Mouse (Mus musculus) regulatory T cell (primary cell): ENCODE data around the gene Wfdc2.

ENCODE experiments used
- in situ Hi-C: fragments of 300-600 bp; cut with MboI, MseI; formaldehyde crosslinking; loops from one replicate; pipeline ENCODE4 v1.15.1; 2025; ENCODE audit warnings: high pct_unique_total_duplicates

Gene Wfdc2

DNA sequence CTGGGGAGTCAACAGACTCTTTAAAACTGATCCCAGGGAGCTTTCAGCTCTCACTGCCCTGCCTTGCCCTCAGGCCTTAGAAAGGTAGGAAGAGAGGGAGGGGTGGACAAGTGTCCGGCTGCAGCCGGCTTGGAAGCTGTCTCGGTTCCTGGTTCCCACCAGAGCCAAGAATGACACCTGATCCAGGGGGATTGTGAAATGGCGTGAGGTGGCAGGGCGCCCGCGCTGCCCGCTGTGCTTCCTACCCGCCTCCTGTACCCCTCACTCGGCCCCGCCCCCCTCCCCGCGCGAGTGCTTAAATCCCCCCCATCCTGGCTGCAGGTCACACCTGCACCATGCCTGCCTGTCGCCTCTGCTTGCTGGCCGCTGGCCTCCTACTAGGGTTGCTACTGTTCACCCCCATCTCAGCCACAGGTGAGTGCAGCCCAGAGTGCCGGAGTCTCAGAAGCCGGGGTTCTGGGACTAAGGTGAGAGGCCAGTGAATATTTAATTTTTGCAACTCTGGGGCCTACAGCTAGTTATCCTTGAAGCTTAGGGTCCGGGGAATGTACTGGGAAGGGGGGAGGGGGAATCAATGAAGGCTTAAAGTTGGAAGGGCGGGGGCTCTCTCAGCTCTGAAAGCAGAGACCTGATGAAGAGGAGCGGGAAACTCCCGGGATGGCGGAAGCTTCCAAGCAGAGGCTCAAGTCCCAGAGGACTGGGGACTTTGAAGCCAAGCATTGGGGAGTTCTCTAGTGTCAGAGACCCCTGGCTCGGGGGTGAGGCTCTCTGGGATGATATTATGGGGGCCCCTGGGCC is at the start of gene Wfdc2:
Gene Wfdc2 (plus strand): TSS at position 23 of the 798 bp plus-strand sequence.
- in situ Hi-C loops, result no loop called here

DNA sequence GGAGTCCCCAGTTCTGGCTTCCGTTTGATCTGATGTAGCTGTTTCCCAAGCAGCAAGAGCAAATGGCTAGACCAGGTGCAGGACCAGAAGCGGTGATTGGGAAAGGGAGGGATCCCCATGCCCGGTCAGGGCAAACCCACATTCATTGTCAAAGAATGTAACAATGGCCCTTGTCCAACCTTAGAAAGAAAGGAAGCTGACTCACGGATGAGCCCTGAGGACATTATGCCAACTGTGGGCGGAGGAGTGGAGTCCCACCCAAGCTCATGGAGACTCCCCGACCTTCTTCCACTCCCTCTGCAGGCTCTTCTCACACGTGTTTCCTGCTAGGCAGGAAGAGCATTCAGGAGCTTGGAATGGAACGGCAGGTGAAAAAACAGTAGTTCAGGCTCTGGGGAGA is 48.8 kb upstream of the Wfdc2 start:
- in situ Hi-C loops, result no loop called here

DNA sequence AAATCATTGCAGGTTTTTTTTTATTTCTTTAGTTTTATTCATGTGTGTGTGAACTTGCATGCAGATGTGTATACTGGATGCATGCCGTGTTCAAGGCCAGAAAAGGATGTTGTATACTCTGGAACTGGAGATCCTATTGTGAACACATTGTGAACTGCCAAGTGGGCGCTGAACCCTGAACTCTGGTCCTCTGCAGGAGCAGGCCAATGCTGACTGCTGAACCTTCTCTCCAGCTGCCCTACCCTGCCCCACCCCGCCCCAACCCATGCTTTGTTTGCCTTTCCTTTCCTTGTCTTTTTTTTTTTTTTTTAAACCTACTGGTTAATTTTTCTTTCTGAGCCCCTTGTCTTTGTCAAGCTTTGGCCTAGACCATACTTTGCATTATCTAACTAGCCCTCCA is 47.3 kb upstream of the Wfdc2 start:
- in situ Hi-C loops, result no loop called here

DNA sequence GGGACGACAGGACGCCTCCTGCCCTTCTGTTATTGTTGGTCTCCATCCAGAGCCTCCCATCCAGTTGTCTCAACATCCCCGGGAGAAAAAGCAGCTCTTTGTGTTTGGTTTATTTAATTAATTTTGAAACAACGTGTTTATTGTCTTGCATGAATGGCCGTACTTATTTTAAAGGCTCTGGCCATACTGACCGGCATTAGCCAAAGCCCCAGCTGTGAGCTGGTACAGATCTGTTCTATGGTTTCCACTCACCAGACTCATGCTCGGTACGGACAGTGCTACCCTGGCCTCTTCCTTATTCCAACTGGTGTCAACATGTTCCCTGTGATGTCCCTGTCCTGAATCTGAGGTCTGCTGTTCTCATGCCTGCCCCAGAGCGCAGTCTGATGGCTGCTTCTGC is 46.3 kb upstream of the Wfdc2 start:
- in situ Hi-C loops, result no loop called here

DNA sequence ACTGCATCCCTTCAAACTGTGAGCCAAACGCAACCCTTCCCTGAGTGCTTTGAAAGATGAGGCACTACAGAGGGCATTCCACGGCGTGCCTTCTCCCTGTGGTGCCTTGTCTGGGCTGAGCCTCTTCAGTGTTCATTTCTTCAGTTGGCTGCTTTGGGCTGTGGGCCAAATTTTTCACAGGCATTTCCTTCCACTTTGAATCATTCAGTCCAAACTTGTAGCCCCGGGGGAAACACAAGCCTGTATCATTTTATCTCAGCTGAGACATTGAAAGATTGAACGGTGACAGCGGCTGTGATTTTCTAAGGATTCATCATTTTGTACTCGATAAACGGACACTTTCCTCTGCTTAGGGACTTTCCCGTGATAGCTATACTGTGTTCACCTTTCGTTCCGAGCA is 45.6 kb upstream of the Wfdc2 start:
- in situ Hi-C loops, result no loop called here

DNA sequence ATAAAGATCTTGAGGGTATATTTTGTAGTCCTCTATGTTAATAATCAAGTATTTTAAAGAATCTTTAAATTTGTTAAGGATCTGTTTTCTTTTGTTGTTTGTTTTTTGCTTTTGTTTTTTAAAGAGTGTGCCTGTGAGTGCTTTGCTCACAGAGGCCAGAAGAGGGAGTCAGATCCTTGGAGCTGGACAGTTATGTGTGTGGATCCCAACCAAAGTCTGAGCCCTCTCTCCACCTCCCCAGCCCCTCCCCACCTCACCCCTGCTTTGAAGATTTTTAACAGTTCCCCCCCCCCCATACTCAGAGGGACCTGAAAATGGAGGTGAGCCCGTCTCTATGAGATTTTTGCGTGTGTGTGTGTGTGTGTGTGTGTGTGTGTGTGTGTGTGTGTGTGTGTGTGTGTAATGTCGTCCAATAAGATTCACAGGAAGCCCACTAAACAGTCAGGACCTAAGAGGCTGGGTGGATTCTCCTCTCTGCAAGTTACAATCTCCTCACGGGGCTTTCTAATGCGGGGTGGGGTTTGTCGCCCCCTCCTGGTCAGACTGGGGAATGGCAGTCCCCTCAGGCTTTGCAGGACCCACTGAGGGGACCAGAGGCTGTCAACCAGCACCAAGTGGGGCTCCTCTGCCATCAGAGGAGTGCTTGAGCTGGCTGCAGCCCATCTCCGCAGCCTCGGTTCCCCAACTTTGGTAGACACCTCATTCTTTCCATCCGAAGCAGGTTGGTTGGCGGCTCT is 44.6 kb upstream of the Wfdc2 start:
- in situ Hi-C loops, result no loop called here

DNA sequence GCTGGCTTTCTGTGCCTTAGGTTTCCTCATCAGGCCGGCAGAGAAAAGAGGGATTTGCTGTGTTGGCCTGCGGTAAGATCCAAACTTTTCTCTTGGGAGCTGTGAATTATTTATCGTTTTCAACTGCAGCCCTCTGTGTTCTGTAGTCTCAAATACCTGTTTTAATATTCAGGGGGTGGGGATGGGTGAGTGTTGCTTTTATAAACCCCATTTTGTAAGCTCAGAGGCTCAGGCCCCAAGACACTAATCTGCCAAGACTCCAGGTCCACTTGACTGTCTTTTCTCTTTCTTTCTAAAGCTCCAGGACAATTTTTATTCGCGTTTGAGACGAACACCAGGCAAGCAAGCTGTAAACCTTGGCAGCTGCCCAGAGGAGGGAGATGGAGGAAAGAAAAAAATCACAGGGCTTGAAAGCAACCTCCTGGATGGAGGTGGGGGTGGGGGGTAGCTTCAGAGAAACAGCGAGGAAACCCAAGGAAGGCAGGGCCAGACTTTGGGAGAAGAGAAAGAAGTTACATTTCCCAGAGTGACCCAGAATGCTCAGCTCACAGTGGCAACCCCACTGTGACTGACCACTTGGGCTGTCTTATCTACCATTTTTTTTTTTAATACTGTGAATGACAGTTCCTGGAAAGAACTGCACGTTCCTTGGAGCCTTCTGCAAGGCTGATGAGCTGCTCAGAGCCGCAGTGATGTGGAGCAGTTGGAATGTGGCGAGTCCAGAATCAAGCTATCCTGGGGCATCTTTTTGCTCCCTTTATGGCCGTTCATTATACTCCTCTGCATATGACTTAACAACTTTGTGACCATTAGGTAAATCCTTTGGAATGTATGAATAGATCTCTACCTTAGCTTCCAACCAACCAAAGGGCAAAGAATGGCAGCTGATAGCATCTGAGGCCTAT is 43.7 kb upstream of the Wfdc2 start:
- in situ Hi-C loops, result no loop called here

DNA sequence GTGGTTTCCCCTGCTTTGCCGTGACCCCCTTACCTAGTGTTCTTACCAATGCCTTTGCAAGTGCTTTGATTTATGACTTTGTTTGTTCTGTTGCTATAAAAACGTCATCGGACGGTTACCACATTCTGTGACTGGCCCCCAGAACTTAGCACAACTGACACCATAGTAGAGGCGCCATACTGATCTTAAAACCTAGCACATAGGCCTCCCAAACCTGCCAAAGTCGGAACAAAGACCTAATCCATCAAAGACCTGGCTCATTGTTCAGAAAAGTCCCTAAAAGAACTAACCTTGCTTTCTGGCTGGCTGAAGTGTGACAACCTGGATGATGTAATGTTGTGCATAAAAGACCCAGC is 43.1 kb upstream of the Wfdc2 start:
- in situ Hi-C loops, result no loop called here

DNA sequence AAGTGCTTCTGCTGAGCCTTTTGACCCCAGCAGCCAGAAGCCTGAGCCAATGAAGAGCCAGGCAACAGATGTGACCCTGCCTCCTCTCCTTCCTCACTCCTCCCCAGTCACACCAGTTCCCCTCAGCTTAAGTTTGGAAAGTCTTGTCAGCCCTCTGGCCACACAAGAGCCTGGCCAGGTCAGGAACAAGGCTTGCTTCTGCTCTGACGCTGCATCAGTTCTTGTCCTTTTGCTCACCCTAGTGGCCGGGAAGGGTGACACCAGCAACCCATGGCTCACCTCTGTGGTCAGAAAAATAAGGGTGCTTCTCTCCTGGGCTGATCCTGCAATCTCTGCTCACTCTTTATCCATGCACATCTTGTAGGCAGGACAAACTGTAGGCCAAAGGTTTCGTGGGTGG is 41.4 kb upstream of the Wfdc2 start:
- in situ Hi-C loops, result no loop called here

DNA sequence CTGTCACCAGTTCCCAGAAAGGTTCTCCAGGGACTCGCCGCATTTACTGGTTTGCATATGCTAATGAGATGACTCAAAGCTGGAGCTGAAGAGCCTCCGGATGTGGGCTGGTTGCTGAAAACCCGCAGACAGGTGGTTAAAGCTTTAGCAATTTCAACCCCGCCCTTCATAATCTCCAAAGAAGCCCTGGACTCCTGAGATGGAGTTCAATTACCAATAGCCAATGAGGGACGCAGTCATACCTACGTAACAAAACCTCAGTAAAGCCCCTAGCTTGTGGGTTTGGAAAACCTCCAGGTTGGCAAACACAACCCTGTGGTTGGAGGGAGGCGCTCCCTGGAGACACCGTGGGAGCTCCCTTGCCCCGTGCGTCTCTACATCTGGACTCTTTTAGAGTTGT is 40.4 kb upstream of the Wfdc2 start:
- in situ Hi-C loops, result no loop called here

DNA sequence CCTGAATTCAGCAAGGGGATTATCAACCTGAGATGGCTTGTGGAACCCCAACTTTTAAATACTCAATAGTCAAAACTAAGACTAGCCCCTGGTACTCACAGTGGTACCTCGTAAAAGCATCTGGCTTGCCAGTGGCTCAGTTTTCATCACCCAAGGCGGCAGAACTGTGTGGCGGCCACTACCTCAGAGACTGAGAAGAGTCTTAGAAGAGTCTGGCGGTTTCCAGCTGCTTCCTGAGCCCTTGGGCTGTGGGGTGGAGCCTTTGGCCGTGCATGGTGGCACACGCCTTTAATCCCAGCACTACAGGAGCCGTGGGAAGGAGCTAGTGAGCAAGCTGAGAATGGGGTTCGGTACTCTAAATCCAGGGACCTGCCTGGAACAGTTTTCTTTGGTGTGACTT is 39.9 kb upstream of the Wfdc2 start:
- in situ Hi-C loops, result no loop called here

DNA sequence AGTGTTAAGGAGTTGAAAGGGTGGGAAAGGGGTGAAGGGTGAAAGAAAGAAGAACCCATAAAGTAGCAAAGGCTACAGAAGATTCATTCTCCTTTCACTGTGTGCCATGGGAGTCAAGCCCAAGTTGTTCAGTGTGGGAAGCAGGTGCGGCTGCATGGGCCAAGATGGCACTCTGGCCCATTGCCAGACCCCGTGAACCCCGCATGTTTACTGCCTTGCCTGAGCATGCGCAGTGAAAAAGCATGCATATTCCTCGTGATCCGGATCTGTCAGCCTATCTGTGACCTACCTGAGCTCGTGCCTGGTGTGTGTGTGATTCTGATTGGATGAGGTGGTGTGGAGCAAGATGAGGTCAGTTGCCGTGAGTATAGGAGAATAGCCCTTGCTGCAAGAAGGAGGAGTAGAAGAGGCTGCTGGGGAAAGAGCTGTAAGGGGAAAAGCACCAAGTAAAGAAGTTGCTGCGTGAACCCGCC is 38.9 kb upstream of the Wfdc2 start:
- in situ Hi-C loops, result no loop called here

DNA sequence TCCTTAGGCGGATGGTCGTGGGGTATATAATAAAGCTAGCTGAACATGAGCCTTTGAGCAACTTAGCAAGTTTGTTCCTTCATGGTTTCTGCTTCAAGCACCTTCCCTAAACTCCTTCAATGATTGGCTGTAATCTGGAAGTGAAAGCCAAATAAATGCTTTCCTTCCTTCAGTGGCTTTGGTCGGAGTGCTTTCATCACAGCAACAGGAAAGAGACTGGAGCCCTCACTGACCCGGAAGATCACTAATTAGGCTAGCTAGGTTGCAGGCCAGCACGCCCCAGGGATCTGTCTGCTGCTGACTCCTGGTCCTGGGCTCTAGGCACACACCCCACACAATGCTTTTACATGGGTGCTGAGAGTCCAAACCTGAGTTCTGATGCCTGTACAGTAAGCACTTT is 33.7 kb upstream of the Wfdc2 start:
- in situ Hi-C loops, result no loop called here

DNA sequence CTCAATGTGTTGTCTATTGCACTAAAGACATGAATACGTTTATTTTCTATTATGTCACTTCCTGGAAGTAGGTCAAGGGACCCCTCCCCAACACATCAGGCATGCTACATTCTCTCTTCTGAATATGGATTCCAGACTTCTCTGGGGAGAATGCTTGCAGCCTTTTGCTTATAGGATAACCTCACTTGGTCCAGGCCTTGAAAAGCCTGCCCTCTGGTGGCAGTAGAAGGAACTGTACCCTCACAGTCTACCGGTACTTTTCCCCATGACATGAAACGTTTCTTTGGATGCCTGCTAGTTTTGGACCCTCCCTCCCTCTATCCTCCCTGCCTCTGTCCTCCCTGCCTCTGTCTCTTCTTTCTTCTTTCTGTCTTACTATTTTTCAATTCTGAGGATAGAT is 31.0 kb upstream of the Wfdc2 start:
- in situ Hi-C loops, result no loop called here

DNA sequence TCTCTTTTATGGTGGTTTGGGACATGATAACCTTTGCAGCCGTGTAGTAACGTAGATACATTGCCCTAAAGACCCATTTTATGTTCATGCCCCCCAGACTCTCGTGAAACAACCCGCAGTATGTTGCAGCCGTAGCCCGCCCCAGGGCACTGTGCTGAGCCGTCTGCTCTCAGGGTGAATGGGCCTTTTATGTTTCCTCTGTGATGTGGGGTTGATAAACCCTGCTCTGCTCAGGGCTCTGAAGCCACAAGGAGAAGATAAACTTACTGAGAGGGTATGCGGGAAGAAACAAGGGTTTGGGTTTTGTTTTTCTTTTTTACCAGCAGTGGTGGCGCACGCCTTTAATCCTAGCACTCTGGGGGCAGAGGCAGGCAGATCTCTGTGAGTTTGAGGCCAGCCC is 27.9 kb upstream of the Wfdc2 start:
- in situ Hi-C loops, result no loop called here

DNA sequence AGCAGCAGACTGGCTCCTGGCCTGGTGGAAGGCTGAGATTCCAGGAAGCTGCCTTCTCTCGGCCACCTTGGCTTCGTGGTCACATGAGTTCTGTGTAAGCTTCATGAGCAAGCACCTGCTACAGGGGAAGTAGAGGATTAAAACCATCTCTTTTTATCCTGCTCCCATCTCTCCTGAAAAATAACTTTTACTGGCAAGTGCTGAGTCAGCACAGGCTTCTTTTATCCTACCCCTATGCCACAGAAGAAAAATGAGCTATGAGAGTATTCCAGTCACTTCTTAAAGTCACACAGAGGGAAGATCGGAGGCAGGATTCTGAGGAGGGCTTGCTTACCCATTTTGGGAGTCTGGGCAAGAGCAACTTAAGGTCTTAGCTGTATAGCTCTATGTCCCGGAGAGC is 25.2 kb upstream of the Wfdc2 start:
- in situ Hi-C loops, result no loop called here

DNA sequence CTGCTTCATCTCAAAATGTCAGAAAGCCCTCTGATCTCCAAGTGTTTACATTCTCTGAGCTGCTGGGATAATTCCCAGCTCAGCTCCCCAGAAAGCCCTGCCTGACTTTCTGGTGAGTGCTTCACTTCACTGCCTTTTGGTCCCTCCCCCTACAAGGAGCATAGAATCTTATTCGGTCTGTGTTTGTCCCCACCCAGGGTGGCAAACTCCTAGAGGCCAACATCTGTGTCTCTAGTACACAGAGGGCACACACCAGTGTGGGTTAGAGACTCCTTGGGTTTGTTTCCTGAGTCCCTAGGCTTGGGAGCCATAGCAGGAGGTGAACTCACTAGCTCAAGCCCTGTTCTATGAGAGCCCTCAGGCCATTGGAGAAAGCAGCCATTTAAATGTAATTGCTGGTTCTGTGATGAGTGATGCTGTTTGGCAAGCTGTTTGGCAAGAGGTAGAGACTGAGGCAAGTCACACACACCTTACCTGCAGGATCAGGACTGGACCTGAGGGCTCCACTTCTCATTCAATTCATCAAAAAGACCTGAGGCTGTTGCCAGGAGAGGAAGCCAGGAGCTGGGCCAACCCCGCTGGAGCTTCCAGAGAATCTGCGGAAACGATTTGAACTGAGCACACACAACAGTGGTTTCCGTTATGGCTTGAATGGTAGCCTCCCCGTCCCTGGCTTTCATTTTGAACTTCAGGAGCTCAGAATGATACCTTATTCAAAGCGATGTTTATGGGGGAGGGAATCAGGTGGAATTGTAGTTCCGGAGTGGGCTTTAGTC is 21.4 kb upstream of the Wfdc2 start:
- in situ Hi-C loops, result no loop called here

DNA sequence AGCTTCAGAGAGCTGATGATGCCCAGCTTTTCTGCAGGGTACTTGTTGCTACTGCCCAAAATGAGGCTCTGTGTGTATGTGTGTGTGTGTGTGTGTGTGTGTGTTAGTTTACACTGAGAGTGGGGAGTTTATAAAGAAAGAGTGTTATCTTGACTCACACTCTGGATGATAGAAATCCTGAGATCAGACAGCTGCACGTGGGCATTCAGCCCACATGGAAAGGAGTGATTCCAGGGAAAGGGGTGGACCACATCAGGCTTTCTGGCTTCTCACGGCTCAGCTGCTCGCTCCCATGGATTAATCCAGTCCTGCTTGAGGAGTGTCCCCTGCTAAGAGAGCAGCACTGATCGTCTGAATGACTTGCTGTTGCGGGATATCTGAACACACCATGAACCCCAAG is 20.1 kb upstream of the Wfdc2 start:
- in situ Hi-C loops, result no loop called here

DNA sequence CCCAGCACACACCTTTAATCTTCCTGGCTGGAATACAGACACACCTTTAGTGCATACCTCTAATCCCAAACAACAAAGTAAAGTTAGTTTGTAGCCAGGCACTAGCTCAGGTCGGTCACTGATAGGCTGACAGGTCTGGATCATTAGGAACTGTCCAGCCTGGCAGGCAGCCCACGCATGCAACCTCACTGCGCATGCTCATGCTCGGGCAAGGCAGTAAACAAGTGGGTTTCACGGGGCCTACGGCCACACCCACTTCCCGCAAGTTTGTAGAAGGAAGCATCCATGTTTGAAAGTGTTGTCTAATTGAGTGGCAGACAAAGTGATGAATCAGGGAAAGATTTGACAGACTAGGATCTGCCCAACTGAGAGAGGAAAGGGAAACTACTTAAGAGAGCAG is 19.6 kb upstream of the Wfdc2 start:
- in situ Hi-C loops, result no loop called here

DNA sequence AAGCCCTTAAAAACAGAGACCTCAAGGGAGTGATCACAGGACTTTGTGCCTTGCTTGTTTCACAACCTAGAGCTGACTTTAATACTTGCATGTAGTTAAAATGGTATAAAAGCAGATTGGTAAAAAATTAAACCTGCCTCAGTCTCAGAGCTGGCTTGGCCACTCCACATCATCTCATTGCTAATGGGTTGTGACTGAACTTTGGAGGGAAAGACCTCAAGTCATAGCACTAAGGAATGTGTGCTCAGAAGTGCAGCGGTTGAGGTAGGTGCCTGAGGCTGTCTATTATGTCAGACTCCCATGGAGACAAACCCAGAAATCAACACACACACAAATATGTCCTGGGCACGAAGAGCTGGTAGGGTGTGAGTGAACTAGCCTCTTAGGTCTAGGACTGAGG is 18.5 kb upstream of the Wfdc2 start:
- in situ Hi-C loops, result no loop called here

DNA sequence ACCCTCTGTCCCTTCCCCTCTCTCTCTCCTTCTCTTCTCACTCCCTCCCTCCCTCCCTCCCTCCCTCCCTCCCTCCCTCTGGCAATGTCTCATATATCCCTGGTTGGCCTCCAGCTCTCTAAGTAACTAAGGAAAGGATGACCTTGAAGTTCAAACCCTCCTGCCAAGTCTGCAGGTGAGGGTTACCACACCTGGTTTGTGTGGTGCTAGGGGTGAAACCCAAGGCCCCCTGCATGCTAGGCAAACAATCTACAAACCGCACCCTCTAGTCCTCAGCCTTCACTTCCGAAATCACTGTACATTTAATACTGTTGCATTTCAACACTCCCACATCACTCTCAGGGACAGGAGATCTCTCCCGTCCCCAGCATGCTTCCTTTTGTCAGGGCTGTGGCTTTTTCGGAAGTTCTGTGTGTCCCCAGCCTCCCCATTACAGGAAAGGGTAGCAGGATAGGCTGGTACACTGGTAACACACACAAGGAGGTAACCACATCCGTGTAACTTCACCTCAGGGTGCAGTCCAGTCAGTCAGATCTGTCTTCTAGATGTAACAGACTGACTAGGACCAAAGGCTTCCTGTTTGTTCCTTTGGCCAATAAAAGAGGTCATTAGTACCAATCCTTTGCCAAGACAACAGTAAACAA is 17.6 kb upstream of the Wfdc2 start:
- in situ Hi-C loops, result no loop called here
